Mouse (Mus musculus): ENCODE measurements around the gene Katna1. TPM values are rescaled to one million over a fixed set of nuclear protein-coding genes. Genes with fewer than 3 reads are reported as not detected.
"Not testable (repeated sequence)": the region's sequence is repeated elsewhere in the genome, so short reads cannot be mapped to it uniquely, and the experiment has no call there.

Katna1 gene
- 10 to 100 TPM; 11.8 to 13.9 TPM for total RNA-seq (2021)
- long read RNA-seq, experiment 1, transcript Katna1-201 (11 exons, 1,774 nt): major isoform, 17 of 17 reads
- long read RNA-seq, experiment 1, partial matches to known transcripts: 0 of 17 reads
- long read RNA-seq, experiment 1, other reads (novel, unspliced or antisense): 0 of 17 reads
- long read RNA-seq, experiment 2, transcript Katna1-201 (11 exons, 1,774 nt): major isoform, 10 of 14 reads
- long read RNA-seq, experiment 2, partial matches to known transcripts: 2 of 14 reads
- long read RNA-seq, experiment 2, other reads (novel, unspliced or antisense): 2 of 14 reads

- DNase-seq (ENCODE audit: low spot score): peak; percentile 93
These were observed at the start of gene Katna1 for GRCm38 (mm10) chr10:7725751-7726500. TSS of gene Katna1 (plus strand) at chr10:7726000.

- DNase-seq (ENCODE audit: low spot score): peak; percentile 79
These were observed 45.0 kb upstream of the Katna1 start, which contains the start of the genes Pcmt1 and Lats1 for GRCm38 (mm10) chr10:7680731-7681301. TSS of gene Pcmt1 (minus strand) at chr10:7681136. TSS of gene Lats1 (plus strand) at chr10:7681214.

- peak; percentile 66 for DNase-seq (ENCODE audit: low spot score)
These were observed 44.3 kb upstream of the Katna1 start for GRCm38 (mm10) chr10:7681343-7682025.

- DNase-seq (ENCODE audit: low spot score): no peak
These were observed 43.6 kb upstream of the Katna1 start for GRCm38 (mm10) chr10:7682249-7682648.

- no peak for DNase-seq (ENCODE audit: low spot score)
These were observed 38.9 kb upstream of the Katna1 start for GRCm38 (mm10) chr10:7686902-7687301.

- DNase-seq (ENCODE audit: low spot score): no peak
These were observed 30.5 kb upstream of the Katna1 start for GRCm38 (mm10) chr10:7695286-7695685.

GRCm38 (mm10) chr10:7700120-7700519 lies 25.7 kb upstream of the Katna1 start:
- no peak for DNase-seq (ENCODE audit: low spot score)

- no peak for DNase-seq (ENCODE audit: low spot score)
These were observed 23.2 kb upstream of the Katna1 start for GRCm38 (mm10) chr10:7702586-7702985.

GRCm38 (mm10) chr10:7710121-7710520 lies 15.7 kb upstream of the Katna1 start:
- DNase-seq (ENCODE audit: low spot score): no peak

GRCm38 (mm10) chr10:7712506-7712905 lies 13.3 kb upstream of the Katna1 start:
- no peak for DNase-seq (ENCODE audit: low spot score)

GRCm38 (mm10) chr10:7715056-7715455 lies 10.7 kb upstream of the Katna1 start:
- no peak for DNase-seq (ENCODE audit: low spot score)

- no peak for DNase-seq (ENCODE audit: low spot score)
These were observed 657 bp downstream of the Katna1 start for GRCm38 (mm10) chr10:7726501-7726812.

- DNase-seq (ENCODE audit: low spot score): no peak
These were observed 1.2 kb downstream of the Katna1 start for GRCm38 (mm10) chr10:7727011-7727410.

- DNase-seq (ENCODE audit: low spot score): no peak
These were observed 5.8 kb downstream of the Katna1 start for GRCm38 (mm10) chr10:7731582-7731981.

GRCm38 (mm10) chr10:7737122-7737521 lies 11.3 kb downstream of the Katna1 start:
- DNase-seq (ENCODE audit: low spot score): peak; percentile 31

GRCm38 (mm10) chr10:7737914-7738313 lies 12.1 kb downstream of the Katna1 start:
- no peak for DNase-seq (ENCODE audit: low spot score)

GRCm38 (mm10) chr10:7745528-7745927 lies 19.7 kb downstream of the Katna1 start:
- DNase-seq (ENCODE audit: low spot score): not testable (repeated sequence)

- DNase-seq (ENCODE audit: low spot score): no peak
These were observed 23.0 kb downstream of the Katna1 start for GRCm38 (mm10) chr10:7748752-7749151.

GRCm38 (mm10) chr10:7757544-7757943 lies 31.7 kb downstream of the Katna1 start:
- no peak for DNase-seq (ENCODE audit: low spot score)

GRCm38 (mm10) chr10:7772346-7772745 lies 46.5 kb downstream of the Katna1 start:
- no peak for DNase-seq (ENCODE audit: low spot score)

- no peak for DNase-seq (ENCODE audit: low spot score)
These were observed 47.0 kb downstream of the Katna1 start for GRCm38 (mm10) chr10:7772769-7773168.

GRCm38 (mm10) chr10:7775421-7775820 lies 49.6 kb downstream of the Katna1 start:
- DNase-seq (ENCODE audit: low spot score): peak; percentile 73

All from gastrocnemius, adult 18-20 months (tissue).